Mouse (Mus musculus): ENCODE data around the gene Ccnt1.

Gene Ccnt1

DNA sequence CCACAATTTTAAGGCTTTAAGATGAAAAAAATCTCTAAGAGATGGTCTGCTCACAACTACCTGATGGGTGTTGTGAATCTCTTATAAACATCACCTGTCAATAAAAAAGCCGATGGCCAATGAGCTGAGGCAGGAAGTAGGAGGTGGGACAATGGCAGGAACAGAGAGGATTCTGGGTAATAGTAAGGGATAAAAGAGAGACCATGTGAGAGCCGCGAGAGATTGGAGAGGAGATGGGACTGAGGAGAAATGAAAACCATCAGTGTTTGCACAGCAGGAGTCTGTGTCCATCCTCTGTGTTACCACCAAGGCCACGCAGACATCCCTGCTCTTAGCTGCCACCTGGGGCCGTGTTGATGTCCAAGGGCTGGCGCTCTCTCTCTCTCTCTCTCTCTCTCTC lies 63.4 kb downstream of the Ccnt1 start:
- DNase-seq: no peak

DNA sequence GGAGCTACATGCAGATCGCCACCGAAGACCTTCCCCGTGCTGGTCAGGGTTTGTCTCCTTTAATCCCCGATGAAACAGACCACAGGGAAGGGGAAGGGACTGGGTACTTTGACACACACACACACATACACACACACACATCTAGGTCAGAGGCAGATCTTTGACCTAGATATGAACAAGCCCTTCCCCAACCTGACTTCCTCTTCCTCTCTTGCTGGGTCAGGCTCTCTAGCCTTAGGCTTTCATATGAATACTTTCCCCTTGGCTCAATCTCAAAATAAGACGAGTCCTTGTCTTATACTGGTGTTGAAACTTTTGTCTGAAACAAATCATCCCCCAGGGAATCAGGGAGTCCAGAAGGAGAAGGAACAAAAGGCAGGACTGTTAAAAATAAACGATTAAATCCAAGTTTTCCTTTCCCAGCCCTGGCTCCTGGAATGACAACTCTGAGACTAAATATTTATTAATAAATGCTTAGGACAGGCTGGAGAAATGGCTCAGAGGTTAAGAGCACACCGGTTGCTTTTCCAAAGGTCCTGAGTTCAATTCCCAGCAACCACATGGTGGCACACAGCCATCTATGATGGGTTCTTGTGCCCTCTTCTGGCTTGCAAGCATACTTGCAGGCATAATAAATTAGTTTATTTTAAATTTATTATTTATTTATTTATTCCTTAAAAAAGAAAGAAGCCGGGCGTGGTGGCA lies 64.3 kb downstream of the Ccnt1 start:
- no peak for DNase-seq

DNA sequence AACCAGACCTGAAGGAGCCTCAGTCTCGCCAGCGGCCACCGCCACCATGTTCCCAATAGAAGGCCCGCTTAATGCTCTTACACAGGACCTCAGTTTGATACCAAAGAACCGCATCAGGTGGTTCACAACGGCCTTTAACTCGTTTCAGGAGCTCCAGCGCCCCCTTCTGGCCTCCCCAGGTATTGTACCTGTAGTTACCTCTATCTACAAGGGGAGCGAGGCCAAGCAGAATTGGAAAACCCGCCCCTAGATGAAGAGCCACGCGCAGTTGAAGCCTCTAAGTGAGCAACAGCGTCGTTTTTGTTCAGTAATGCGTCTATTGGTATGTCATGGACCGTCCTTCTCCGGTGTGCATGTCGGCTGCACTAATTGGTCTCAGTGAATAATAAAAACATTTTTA lies 66.2 kb downstream of the Ccnt1 start:
- peak; percentile 78 to 86 for DNase-seq

DNA sequence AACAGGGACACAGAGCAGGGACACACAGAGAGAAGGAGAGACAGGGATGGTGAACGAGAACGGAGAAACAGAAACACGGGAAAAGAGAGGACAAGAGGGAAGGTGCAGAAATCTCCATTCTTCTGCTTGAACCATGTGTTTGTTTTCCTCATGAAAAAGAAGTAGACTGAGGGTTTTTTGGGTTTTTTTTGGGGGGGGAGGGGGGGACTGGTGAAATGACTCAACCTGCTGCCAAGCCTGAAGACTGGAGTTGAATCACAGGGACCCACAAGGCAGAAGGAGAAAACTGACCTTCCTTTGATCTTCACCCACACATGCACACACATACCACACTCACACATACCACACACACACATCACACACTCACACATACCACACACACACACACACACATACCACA lies 67.4 kb downstream of the Ccnt1 start:
- DNase-seq: no peak

DNA sequence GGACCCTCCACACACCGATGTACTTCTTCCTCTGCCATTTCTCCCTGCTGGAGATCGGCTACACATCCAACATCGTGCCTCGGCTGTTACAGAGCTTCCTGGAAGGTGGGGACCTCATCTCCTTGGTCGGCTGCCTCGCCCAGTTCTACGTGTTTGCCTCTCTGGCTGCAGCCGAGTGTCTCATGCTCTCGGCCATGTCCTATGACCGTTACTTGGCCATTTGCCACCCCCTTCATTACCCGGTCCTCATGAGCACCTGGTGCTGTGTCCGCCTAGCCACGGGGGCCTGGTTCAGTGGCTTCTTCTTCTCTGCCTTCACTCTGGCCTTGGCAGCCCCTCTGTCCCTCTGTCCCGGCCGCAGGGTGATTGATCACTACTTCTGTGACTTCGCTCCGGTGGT lies 73.1 kb downstream of the Ccnt1 start:
- peak; percentile 54 to 57 for DNase-seq

DNA sequence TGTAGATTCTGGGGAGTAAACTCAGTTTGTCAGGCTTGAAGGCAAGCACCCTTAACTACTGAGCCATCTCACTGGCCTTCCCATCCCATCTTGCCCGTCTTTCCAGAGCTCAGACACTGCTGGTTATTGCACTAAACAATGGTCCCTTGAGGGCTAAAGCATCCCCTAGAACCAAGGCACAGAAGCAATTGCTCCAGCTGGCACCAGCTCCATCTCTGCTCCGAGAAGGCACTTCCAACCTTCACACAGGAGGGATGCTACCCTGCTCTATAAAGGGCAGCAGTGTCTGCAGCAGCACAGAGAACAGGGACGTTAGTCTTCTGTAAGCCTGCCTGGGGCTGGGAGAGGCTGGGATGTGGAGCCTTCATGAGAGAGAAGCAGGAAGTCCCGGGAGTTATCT lies 78.6 kb downstream of the Ccnt1 start, which contains the start of gene Olfr279:
Gene Olfr279 (plus strand): TSS at position 301 of the 400 bp plus-strand sequence.
- no peak for DNase-seq

DNA sequence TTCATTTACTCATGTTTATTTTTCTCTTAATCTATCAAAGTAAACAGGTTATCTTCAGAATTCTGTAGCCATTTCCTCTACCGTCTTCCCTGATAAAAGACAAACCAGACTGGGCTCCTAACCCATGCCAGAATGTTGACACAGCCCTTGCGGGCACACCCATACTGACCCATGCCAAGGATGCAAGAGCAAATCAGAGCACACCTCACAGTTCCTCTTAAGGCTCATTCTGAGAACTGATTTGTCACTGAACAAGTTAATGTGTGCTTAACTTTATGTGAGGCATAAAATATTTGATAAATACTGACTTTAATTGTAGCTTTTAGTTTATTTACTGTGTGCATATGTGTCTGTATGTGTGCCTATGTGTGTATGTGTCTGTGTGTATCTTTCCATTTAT lies 79.4 kb downstream of the Ccnt1 start:
- no peak for DNase-seq

Measured in cerebellum, postnatal 10 days (tissue).